Mouse (Mus musculus) liver, adult 2 months (tissue): ENCODE data around the gene Olfr1201. TPM values are rescaled to one million over a fixed set of nuclear protein-coding genes. Genes with fewer than 3 reads are reported as not detected.

Experiments
- DNase-seq: peaks from one replicate; pipeline ENCODE4 v3.0.0-alpha.2; 2011; ENCODE audit warnings: low read depth, low spot score; ENCODE audit errors: extremely low read depth
- H3K27ac ChIP-seq: fragments of 200-500 bp; replicated peaks from 2 replicates; pipeline ENCODE4 v1.5.1; 2012; ENCODE audit warnings: low read depth, mild to moderate bottlenecking, control low read depth, inconsistent platforms, low read length; ENCODE audit not compliant: insufficient read depth
- H3K27me3 ChIP-seq: fragments of 200-500 bp; 2 replicates; pipeline ENCODE4 v1.6.1; 2012; ENCODE audit warnings: mild to moderate bottlenecking, moderate library complexity, low read length, inconsistent platforms; ENCODE audit not compliant: control insufficient read depth, insufficient read depth
- H3K36me3 ChIP-seq: fragments of 200-500 bp; 2 replicates; pipeline ENCODE4 v1.6.1; 2012; ENCODE audit warnings: low read length, inconsistent platforms; ENCODE audit not compliant: control insufficient read depth, insufficient read depth
- H3K4me1 ChIP-seq: fragments of 200-500 bp; 2 replicates; pipeline ENCODE4 v1.6.1; 2011; ENCODE audit warnings: low read length; ENCODE audit not compliant: control insufficient read depth, insufficient read depth
- H3K4me3 ChIP-seq: fragments of 200-500 bp; 2 replicates; pipeline ENCODE4 v1.5.1; 2011; ENCODE audit warnings: low read depth, mild to moderate bottlenecking, control low read depth, low read length, moderate library complexity; ENCODE audit not compliant: insufficient read depth
- H3K79me2 ChIP-seq: fragments of 200-500 bp; 2 replicates; pipeline ENCODE4 v1.6.1; 2012; ENCODE audit warnings: inconsistent platforms, mild to moderate bottlenecking, low read length, moderate library complexity; ENCODE audit not compliant: control insufficient read depth, insufficient read depth
- H3K9ac ChIP-seq: fragments of 200-500 bp; 2 replicates; pipeline ENCODE4 v1.6.1; 2012; ENCODE audit warnings: low read depth, mild to moderate bottlenecking, control low read depth, inconsistent platforms, low read length
- CTCF ChIP-seq: fragments of 200-500 bp; IDR thresholded peaks from 2 replicates; pipeline ENCODE4 v1.5.1; 2011; ENCODE audit warnings: low read depth, low read length, control low read depth
- POLR2A ChIP-seq: fragments of 200-500 bp; IDR thresholded peaks from 2 replicates; pipeline ENCODE4 v1.6.1; 2011; ENCODE audit warnings: low read length, control low read depth; ENCODE audit not compliant: insufficient read depth; ENCODE audit errors: extremely low read depth
- WGBS: fragments of 180-500 bp; shearing (Covaris S2); methylation state at CpG from one replicate; pipeline ENCODE4 v1.1.7; 2018; 5-methylcytosine and 5-hydroxymethylcytosine counted together
- polyA plus RNA-seq: library from polyadenylated mRNA; depleted of rRNA; stranded (reverse); fragments of >200 nt; gene quantifications from 2 replicates; pipeline ENCODE4 v1.2.3, GENCODE M21; 2012; rRNA removed
- total RNA-seq: library from RNA; depleted of rRNA; stranded (reverse); fragments of >200 nt; gene quantifications from 2 replicates; pipeline ENCODE4 v1.2.3, GENCODE M21; 2014; rRNA removed

Gene Olfr1201
- total and polyA plus RNA-seq, 2 experiments: not detected

GRCm38 (mm10) chr2:88829437-88829836 lies 36.6 kb downstream of the Olfr1201 start, which contains the start of gene Olfr1205:
Olfr1205 (plus strand) TSS chr2:88829737.
- Histone ChIP-seq H3K27me3 (no peaks in the 10 kb centered on the region), H3K36me3 (no peaks in the 10 kb centered on the region), H3K4me1 (no peaks in the 10 kb centered on the region), H3K4me3 (no peak within 1 kb of the TSS), H3K9ac (no peak within 1 kb of the TSS), H3K27ac (no peak within 1 kb of the TSS), H3K79me2 (no peaks in the 10 kb centered on the region)
- TF ChIP-seq CTCF (no peak), POLR2A (no peak)
- DNase-seq: no peak
- WGBS: 75% methylated on average over 2 of the region's 2 CpGs

- TF ChIP-seq CTCF (no peak), POLR2A (no peak)
- no peak overlapping the region for H3K4me3 ChIP-seq
- 41% methylated on average over 2 of the region's 2 CpGs for WGBS
Measured at GRCm38 (mm10) chr2:88838477-88838876, 45.6 kb downstream of the Olfr1201 start.

More at GRCm38 (mm10) chr2:88838477-88838876, 45.6 kb downstream of the Olfr1201 start:
- Histone ChIP-seq H3K79me2 (no peaks in the 10 kb centered on the region), H3K27ac (no peak overlapping the region), H3K4me1 (no peaks in the 10 kb centered on the region), H3K9ac (no peak overlapping the region), H3K27me3 (no peaks in the 10 kb centered on the region), H3K36me3 (no peaks in the 10 kb centered on the region)
- DNase-seq: peak; percentile 11

Other genes starting within 250 kb of the Olfr1201 start
- not detected in 2 replicates for gene Olfr1188, start 236.1 kb upstream of the Olfr1201 start, total RNA-seq
- gene Olfr1188, start 236.1 kb upstream of the Olfr1201 start, polyA plus RNA-seq: not detected in 2 replicates
- not detected in 2 replicates for gene Olfr1189, start 206.6 kb upstream of the Olfr1201 start, total RNA-seq
- not detected in 2 replicates for gene Olfr1189, start 206.6 kb upstream of the Olfr1201 start, polyA plus RNA-seq
- gene Olfr1191-ps1, start 152.5 kb upstream of the Olfr1201 start, total RNA-seq: not detected in 2 replicates
- not detected in 2 replicates for gene Olfr1191-ps1, start 152.5 kb upstream of the Olfr1201 start, polyA plus RNA-seq
- not detected in 2 replicates for gene Olfr1192-ps1, start 144.5 kb upstream of the Olfr1201 start, total RNA-seq
- not detected in 2 replicates for gene Olfr1192-ps1, start 144.5 kb upstream of the Olfr1201 start, polyA plus RNA-seq
- gene Olfr1193, start 117.4 kb upstream of the Olfr1201 start, total RNA-seq: not detected in 2 replicates
- gene Olfr1193, start 117.4 kb upstream of the Olfr1201 start, polyA plus RNA-seq: not detected in 2 replicates
- not detected in 2 replicates for gene Olfr1195, start 103.8 kb upstream of the Olfr1201 start, total RNA-seq
- gene Olfr1195, start 103.8 kb upstream of the Olfr1201 start, polyA plus RNA-seq: not detected in 2 replicates
- gene Olfr1196, start 88.4 kb upstream of the Olfr1201 start, total RNA-seq: not detected in 2 replicates
- not detected in 2 replicates for gene Olfr1196, start 88.4 kb upstream of the Olfr1201 start, polyA plus RNA-seq
- gene Olfr1197, start 60.7 kb upstream of the Olfr1201 start, total RNA-seq: not detected in 2 replicates
- gene Olfr1197, start 60.7 kb upstream of the Olfr1201 start, polyA plus RNA-seq: not detected in 2 replicates
- not detected in 2 replicates for gene Olfr1198, start 41.7 kb upstream of the Olfr1201 start, total RNA-seq
- gene Olfr1198, start 41.7 kb upstream of the Olfr1201 start, polyA plus RNA-seq: not detected in 2 replicates
- gene Olfr1199, start 32.6 kb upstream of the Olfr1201 start, total RNA-seq: not detected in 2 replicates
- gene Olfr1199, start 32.6 kb upstream of the Olfr1201 start, polyA plus RNA-seq: not detected in 2 replicates
- gene Olfr1200, start 22.5 kb upstream of the Olfr1201 start, total RNA-seq: not detected in 2 replicates
- gene Olfr1200, start 22.5 kb upstream of the Olfr1201 start, polyA plus RNA-seq: not detected in 2 replicates
- gene Olfr1202, start 21.5 kb downstream of the Olfr1201 start, total RNA-seq: not detected in 2 replicates
- gene Olfr1202, start 21.5 kb downstream of the Olfr1201 start, polyA plus RNA-seq: not detected in 2 replicates
- not detected in 2 replicates for gene Olfr1205, start 36.7 kb downstream of the Olfr1201 start, total RNA-seq
- gene Olfr1205, start 36.7 kb downstream of the Olfr1201 start, polyA plus RNA-seq: not detected in 2 replicates
- not detected in 2 replicates for gene Olfr1204, start 56.3 kb downstream of the Olfr1201 start, total RNA-seq
- not detected in 2 replicates for gene Olfr1204, start 56.3 kb downstream of the Olfr1201 start, polyA plus RNA-seq
- not detected in 2 replicates for gene Olfr1206, start 70.2 kb downstream of the Olfr1201 start, total RNA-seq
- not detected in 2 replicates for gene Olfr1206, start 70.2 kb downstream of the Olfr1201 start, polyA plus RNA-seq
- gene Olfr1208, start 109.3 kb downstream of the Olfr1201 start, total RNA-seq: not detected in 2 replicates
- gene Olfr1208, start 109.3 kb downstream of the Olfr1201 start, polyA plus RNA-seq: not detected in 2 replicates
- not detected in 2 replicates for gene Olfr1209, start 122.1 kb downstream of the Olfr1201 start, total RNA-seq
- not detected in 2 replicates for gene Olfr1209, start 122.1 kb downstream of the Olfr1201 start, polyA plus RNA-seq
- gene Olfr1211, start 145.1 kb downstream of the Olfr1201 start, total RNA-seq: not detected in 2 replicates
- gene Olfr1211, start 145.1 kb downstream of the Olfr1201 start, polyA plus RNA-seq: not detected in 2 replicates
- gene Olfr1212, start 160.9 kb downstream of the Olfr1201 start, total RNA-seq: not detected in 2 replicates
- gene Olfr1212, start 160.9 kb downstream of the Olfr1201 start, polyA plus RNA-seq: not detected in 2 replicates
- gene Gm13762, start 187.2 kb downstream of the Olfr1201 start, total RNA-seq: not detected in 2 replicates
- gene Gm13762, start 187.2 kb downstream of the Olfr1201 start, polyA plus RNA-seq: not detected in 2 replicates
- gene Olfr1214, start 199.6 kb downstream of the Olfr1201 start, total RNA-seq: not detected in 2 replicates
- gene Olfr1214, start 199.6 kb downstream of the Olfr1201 start, polyA plus RNA-seq: not detected in 2 replicates
- gene Olfr1215, start 213.9 kb downstream of the Olfr1201 start, total RNA-seq: not detected in 2 replicates
- not detected in 2 replicates for gene Olfr1215, start 213.9 kb downstream of the Olfr1201 start, polyA plus RNA-seq
- not detected in 2 replicates for gene Olfr1216, start 225.3 kb downstream of the Olfr1201 start, total RNA-seq
- gene Olfr1216, start 225.3 kb downstream of the Olfr1201 start, polyA plus RNA-seq: not detected in 2 replicates
- gene Olfr1217, start 239.0 kb downstream of the Olfr1201 start, total RNA-seq: not detected in 2 replicates
- not detected in 2 replicates for gene Olfr1217, start 239.0 kb downstream of the Olfr1201 start, polyA plus RNA-seq